Mouse (Mus musculus): ENCODE data around the gene Abcg4. TPM values are rescaled to one million over a fixed set of nuclear protein-coding genes. Genes with fewer than 3 reads are reported as not detected.
"Not testable (repeated sequence)": the region's sequence is repeated elsewhere in the genome, so short reads cannot be mapped to it uniquely, and the experiment has no call there.

Gene Abcg4
- 6.4 and 8.6 TPM in 2 replicates for polyA plus RNA-seq (2016; fragmentation: Nextera tagmentation; extraction: Ambion mirVana)

- Histone ChIP-seq H3K36me3 (peaks cover 38% of the 10 kb centered on the region), H3K27ac (replicated peaks) (peak within 1 kb of the TSS; percentile 79), H3K4me3 (peak within 1 kb of the TSS; percentile 82), H3K9me3 (replicated peaks) (peaks cover 8% of the 10 kb centered on the region; the same call in 1 of the 2 replicates), H3K27me3 (ENCODE audit: low read depth, poor library complexity, severe bottlenecking) (peaks cover 46% of the 10 kb centered on the region), H3K4me1 (peaks cover 40% of the 10 kb centered on the region)
- WGBS: 1% methylated on average over 38 of the region's 38 CpGs
- DNase-seq (ENCODE audit: low spot score): peak; percentile 74
Measured at GRCm38 (mm10) chr9:44288076-44288958, at the start of gene Abcg4. Gene Abcg4, minus strand, starts transcription at chr9:44288615.

- peaks cover 24% of the 10 kb centered on the region for H3K4me1 ChIP-seq
- peak overlapping the region; percentile 94 for H3K4me3 ChIP-seq
- H3K27ac ChIP-seq (replicated peaks): 0 out of 2 replicates have a peak overlapping the region, but pooled peaks have one; percentile 28
- 76% methylated on average over 9 of the region's 9 CpGs for WGBS
- no peaks in the 10 kb centered on the region for H3K27me3 ChIP-seq (ENCODE audit: low read depth, poor library complexity, severe bottlenecking)
- H3K36me3 ChIP-seq: peaks cover 71% of the 10 kb centered on the region
- peaks cover 11% of the 10 kb centered on the region; the same call in 1 of the 2 replicates for H3K9me3 ChIP-seq (replicated peaks)
- no peak for DNase-seq (ENCODE audit: low spot score)
Measured at GRCm38 (mm10) chr9:44337436-44338169, 49.2 kb upstream of the Abcg4 start.

- Histone ChIP-seq H3K9me3 (replicated peaks) (peaks cover 11% of the 10 kb centered on the region; the same call in 1 of the 2 replicates), H3K27ac (replicated peaks) (no peak overlapping the region), H3K36me3 (peaks cover 78% of the 10 kb centered on the region), H3K4me3 (peak overlapping the region; percentile 94), H3K27me3 (ENCODE audit: low read depth, poor library complexity, severe bottlenecking) (no peaks in the 10 kb centered on the region), H3K4me1 (peaks cover 19% of the 10 kb centered on the region)
- no peak for DNase-seq (ENCODE audit: low spot score)
- 83% methylated on average over 3 of the region's 3 CpGs for WGBS
Measured at GRCm38 (mm10) chr9:44336964-44337363, 48.5 kb upstream of the Abcg4 start.

GRCm38 (mm10) chr9:44336513-44336912 lies 48.1 kb upstream of the Abcg4 start:
- Histone ChIP-seq H3K9me3 (replicated peaks) (peaks cover 11% of the 10 kb centered on the region; the same call in 1 of the 2 replicates), H3K4me3 (peak overlapping the region; percentile 94), H3K27ac (replicated peaks) (0 out of 2 replicates have a peak overlapping the region, but pooled peaks have one; percentile 96), H3K36me3 (peaks cover 78% of the 10 kb centered on the region), H3K4me1 (peaks cover 19% of the 10 kb centered on the region)
- H3K27me3 ChIP-seq (ENCODE audit: low read depth, poor library complexity, severe bottlenecking); DNase-seq (ENCODE audit: low spot score): not testable (repeated sequence)
- 46% methylated on average over 4 of the region's 4 CpGs for WGBS

GRCm38 (mm10) chr9:44336093-44336406 lies 47.6 kb upstream of the Abcg4 start:
- 3% methylated on average over 5 of the region's 5 CpGs for WGBS
- peaks cover 79% of the 10 kb centered on the region for H3K36me3 ChIP-seq
- no peak for DNase-seq (ENCODE audit: low spot score)

GRCm38 (mm10) chr9:44335331-44336092 lies 47.1 kb upstream of the Abcg4 start:
- Histone ChIP-seq H3K27me3 (ENCODE audit: low read depth, poor library complexity, severe bottlenecking) (no peaks in the 10 kb centered on the region), H3K4me3 (peak overlapping the region; percentile 94), H3K27ac (replicated peaks) (peak overlapping the region; percentile 96), H3K36me3 (peaks cover 79% of the 10 kb centered on the region), H3K4me1 (peaks cover 19% of the 10 kb centered on the region), H3K9me3 (replicated peaks) (peaks cover 11% of the 10 kb centered on the region; the same call in 1 of the 2 replicates)
- peak; percentile 71 for DNase-seq (ENCODE audit: low spot score)
- under 1% methylated on average over 50 of the region's 50 CpGs for WGBS

More at GRCm38 (mm10) chr9:44336093-44336406, 47.6 kb upstream of the Abcg4 start:
- Histone ChIP-seq H3K4me1 (peaks cover 19% of the 10 kb centered on the region), H3K27me3 (ENCODE audit: low read depth, poor library complexity, severe bottlenecking) (no peaks in the 10 kb centered on the region), H3K9me3 (replicated peaks) (peaks cover 11% of the 10 kb centered on the region; the same call in 1 of the 2 replicates), H3K4me3 (peak overlapping the region; percentile 94), H3K27ac (replicated peaks) (peak overlapping the region; percentile 96)

GRCm38 (mm10) chr9:44334396-44335330 lies 46.2 kb upstream of the Abcg4 start, which contains the start of gene H2afx:
Gene H2afx, plus strand, starts transcription at chr9:44334694.
- DNase-seq (ENCODE audit: low spot score): peak; percentile 99
- Histone ChIP-seq H3K9me3 (replicated peaks) (peaks cover 11% of the 10 kb centered on the region; the same call in 1 of the 2 replicates), H3K4me3 (peak within 1 kb of the TSS; percentile 94), H3K27ac (replicated peaks) (peak within 1 kb of the TSS; percentile 96), H3K4me1 (peaks cover 19% of the 10 kb centered on the region), H3K36me3 (peaks cover 80% of the 10 kb centered on the region), H3K27me3 (ENCODE audit: low read depth, poor library complexity, severe bottlenecking) (no peaks in the 10 kb centered on the region)
- under 1% methylated on average over 91 of the region's 91 CpGs for WGBS

GRCm38 (mm10) chr9:44332918-44333638 lies 44.7 kb upstream of the Abcg4 start:
- H3K27ac ChIP-seq (replicated peaks): peak overlapping the region; percentile 96
- H3K4me3 ChIP-seq: 0 out of 2 replicates have a peak overlapping the region, but pooled peaks have one; percentile 16
- H3K4me1 ChIP-seq: peaks cover 19% of the 10 kb centered on the region
- peaks cover 80% of the 10 kb centered on the region for H3K36me3 ChIP-seq
- 95% methylated on average over 13 of the region's 13 CpGs for WGBS
- H3K27me3 ChIP-seq (ENCODE audit: low read depth, poor library complexity, severe bottlenecking): no peaks in the 10 kb centered on the region
- peaks cover 11% of the 10 kb centered on the region; the same call in 1 of the 2 replicates for H3K9me3 ChIP-seq (replicated peaks)
- no peak for DNase-seq (ENCODE audit: low spot score)

- Histone ChIP-seq H3K4me1 (peaks cover 18% of the 10 kb centered on the region), H3K36me3 (peaks cover 65% of the 10 kb centered on the region), H3K9me3 (replicated peaks) (peaks cover 11% of the 10 kb centered on the region; the same call in 1 of the 2 replicates), H3K27ac (replicated peaks) (no peak overlapping the region), H3K27me3 (ENCODE audit: low read depth, poor library complexity, severe bottlenecking) (no peaks in the 10 kb centered on the region), H3K4me3 (no peak overlapping the region)
- DNase-seq (ENCODE audit: low spot score): no peak
- 95% methylated on average over 6 of the region's 6 CpGs for WGBS
Measured at GRCm38 (mm10) chr9:44330736-44331135, 42.3 kb upstream of the Abcg4 start.

GRCm38 (mm10) chr9:44327926-44328325 lies 39.5 kb upstream of the Abcg4 start:
- peak overlapping the region; percentile 96 for H3K27ac ChIP-seq (replicated peaks)
- no peak for DNase-seq (ENCODE audit: low spot score)
- 0 out of 2 replicates have a peak, but pooled peaks cover 1% of the 10 kb centered on the region for H3K9me3 ChIP-seq (replicated peaks)
- no peaks in the 10 kb centered on the region for H3K27me3 ChIP-seq (ENCODE audit: low read depth, poor library complexity, severe bottlenecking)
- H3K4me3 ChIP-seq: peak overlapping the region; percentile 78
- peaks cover 24% of the 10 kb centered on the region for H3K4me1 ChIP-seq
- peaks cover 52% of the 10 kb centered on the region for H3K36me3 ChIP-seq
- WGBS: 92% methylated on average over 5 of the region's 5 CpGs

All from midbrain, embryonic 10.5 days (tissue).